Mouse (Mus musculus) olfactory bulb, adult 2 months (tissue): ENCODE results near the gene Cog1.

ENCODE experiments used
- CTCF ChIP-seq: fragments of 200-500 bp; IDR thresholded peaks from 2 replicates; pipeline ENCODE4 v1.5.1; 2012; ENCODE audit warnings: low read depth, mild to moderate bottlenecking, low read length, moderate library complexity; ENCODE audit not compliant: insufficient read depth
- POLR2A ChIP-seq: fragments of 200-500 bp; IDR thresholded peaks from 2 replicates; pipeline ENCODE4 v1.6.1; 2012; ENCODE audit warnings: mild to moderate bottlenecking, low read depth, low read length, moderate library complexity; ENCODE audit not compliant: insufficient read depth

DNA sequence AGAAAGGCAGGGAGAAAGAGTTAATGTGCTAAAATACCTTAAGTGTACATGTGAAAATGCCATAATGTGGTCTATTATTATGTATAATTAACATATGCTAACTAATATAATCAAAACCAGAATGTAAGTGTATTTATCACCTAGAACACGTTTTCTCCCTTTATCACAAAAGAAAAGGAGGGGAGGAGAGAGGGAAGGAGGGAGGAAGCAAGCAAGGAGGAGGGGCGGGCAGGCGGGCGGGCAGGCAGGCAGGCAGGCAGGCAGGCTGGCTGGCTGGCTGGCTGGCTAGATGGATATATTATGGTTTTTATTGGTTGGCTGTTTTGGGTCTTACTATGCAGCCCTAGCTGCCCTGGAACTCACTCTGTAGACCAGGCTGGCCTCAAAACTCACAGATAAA lies 20.7 kb downstream of the Cog1 start:
- TF ChIP-seq CTCF (no peak), POLR2A (no peak)
